Mouse (Mus musculus): ENCODE measurements at regions not wholly inside any gene's neighbourhood (a gene's known extent, or its start where the extent isn't known, plus 50 kb on each side); places are given as distances from the start of the nearest gene placed in this dataset.

- ATAC-seq = no peak
- Histone ChIP-seq H3K27ac (ENCODE audit: low read length) (no peak overlapping the region), H3K27me3 (replicated peaks; ENCODE audit: control insufficient read depth, insufficient read depth, low read length) (no peaks in the 10 kb centered on the region), H3K4me3 (ENCODE audit: low read length) (no peak overlapping the region), H3K9me3 (ENCODE audit: control insufficient read depth, low read length) (no peaks in the 10 kb centered on the region), H3K4me1 (ENCODE audit: control insufficient read depth, insufficient read depth, low read length) (no peaks in the 10 kb centered on the region), H3K9ac (ENCODE audit: low read depth, low read length) (no peak overlapping the region), H3K4me2 (ENCODE audit: low read depth, low read length) (no peak overlapping the region), H3K36me3 (ENCODE audit: control insufficient read depth, insufficient read depth, low read length) (no peaks in the 10 kb centered on the region)
- 54% methylated on average over 6 of the region's 6 CpGs for WGBS
These were observed 569.5 kb upstream of the Arid1b start for GRCm38 (mm10) chr17:4424451-4425168.

GRCm38 (mm10) chr17:4425342-4425741 lies 568.8 kb upstream of the Arid1b start:
- H3K9me3 ChIP-seq (ENCODE audit: control insufficient read depth, low read length) = no peaks in the 10 kb centered on the region

GRCm38 (mm10) chr17:4429036-4429435 lies 565.1 kb upstream of the Arid1b start:
- no peak overlapping the region for H3K9ac ChIP-seq (ENCODE audit: low read depth, low read length)
- WGBS = 76% methylated on average over 2 of the region's 2 CpGs

More at GRCm38 (mm10) chr17:4425342-4425741, 568.8 kb upstream of the Arid1b start:
- no peak for ATAC-seq
- Histone ChIP-seq H3K27ac (ENCODE audit: low read length) (no peak overlapping the region), H3K4me3 (ENCODE audit: low read length) (no peak overlapping the region), H3K4me2 (ENCODE audit: low read depth, low read length) (no peak overlapping the region), H3K36me3 (ENCODE audit: control insufficient read depth, insufficient read depth, low read length) (no peaks in the 10 kb centered on the region), H3K27me3 (replicated peaks; ENCODE audit: control insufficient read depth, insufficient read depth, low read length) (no peaks in the 10 kb centered on the region), H3K4me1 (ENCODE audit: control insufficient read depth, insufficient read depth, low read length) (no peaks in the 10 kb centered on the region), H3K9ac (ENCODE audit: low read depth, low read length) (no peak overlapping the region)
- WGBS = 72% methylated on average over 2 of the region's 2 CpGs

GRCm38 (mm10) chr17:4445606-4446005 lies 548.5 kb upstream of the Arid1b start:
- no peaks in the 10 kb centered on the region for H3K4me1 ChIP-seq (ENCODE audit: control insufficient read depth, insufficient read depth, low read length)
- no peak overlapping the region for H3K4me3 ChIP-seq (ENCODE audit: low read length)
- no peaks in the 10 kb centered on the region for H3K36me3 ChIP-seq (ENCODE audit: control insufficient read depth, insufficient read depth, low read length)
- H3K9me3 ChIP-seq (ENCODE audit: control insufficient read depth, low read length) = no peaks in the 10 kb centered on the region
- ATAC-seq = no peak
- no peak overlapping the region for H3K4me2 ChIP-seq (ENCODE audit: low read depth, low read length)
- WGBS = 95% methylated on average over 1 of the region's 1 CpGs
- H3K27me3 ChIP-seq (replicated peaks; ENCODE audit: control insufficient read depth, insufficient read depth, low read length) = no peaks in the 10 kb centered on the region
- H3K9ac ChIP-seq (ENCODE audit: low read depth, low read length) = no peak overlapping the region
- no peak overlapping the region for H3K27ac ChIP-seq (ENCODE audit: low read length)

More at GRCm38 (mm10) chr17:4429036-4429435, 565.1 kb upstream of the Arid1b start:
- Histone ChIP-seq H3K9me3 (ENCODE audit: control insufficient read depth, low read length) (no peaks in the 10 kb centered on the region), H3K27me3 (replicated peaks; ENCODE audit: control insufficient read depth, insufficient read depth, low read length) (no peaks in the 10 kb centered on the region), H3K4me3 (ENCODE audit: low read length) (no peak overlapping the region), H3K4me1 (ENCODE audit: control insufficient read depth, insufficient read depth, low read length) (no peaks in the 10 kb centered on the region), H3K27ac (ENCODE audit: low read length) (no peak overlapping the region), H3K36me3 (ENCODE audit: control insufficient read depth, insufficient read depth, low read length) (no peaks in the 10 kb centered on the region), H3K4me2 (ENCODE audit: low read depth, low read length) (no peak overlapping the region)
- no peak for ATAC-seq

DNA sequence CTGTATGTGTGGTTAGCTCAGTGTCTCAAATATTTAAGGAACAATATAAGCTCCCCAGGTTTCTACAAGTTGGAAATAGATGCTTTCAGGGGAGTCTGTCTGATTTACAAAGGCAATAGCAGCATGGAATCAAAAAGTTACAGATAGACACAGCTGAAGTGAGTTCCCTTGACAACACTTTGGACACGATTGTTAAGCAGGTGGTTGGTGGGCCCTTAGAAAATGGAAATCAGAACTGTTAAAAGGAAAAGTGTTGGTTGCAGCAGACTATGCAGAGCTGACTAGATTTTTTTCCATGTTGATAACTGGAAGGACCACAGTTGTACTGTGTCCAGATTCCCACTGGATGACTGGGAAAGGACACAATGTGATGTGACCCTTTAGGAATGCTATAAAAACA lies 536.6 kb upstream of the Arid1b start:
- Histone ChIP-seq H3K9ac (ENCODE audit: low read depth, low read length) (no peak overlapping the region), H3K36me3 (ENCODE audit: control insufficient read depth, insufficient read depth, low read length) (no peaks in the 10 kb centered on the region), H3K27me3 (replicated peaks; ENCODE audit: control insufficient read depth, insufficient read depth, low read length) (no peaks in the 10 kb centered on the region), H3K4me1 (ENCODE audit: control insufficient read depth, insufficient read depth, low read length) (no peaks in the 10 kb centered on the region), H3K4me3 (ENCODE audit: low read length) (no peak overlapping the region), H3K27ac (ENCODE audit: low read length) (no peak overlapping the region), H3K9me3 (ENCODE audit: control insufficient read depth, low read length) (no peaks in the 10 kb centered on the region), H3K4me2 (ENCODE audit: low read depth, low read length) (no peak overlapping the region)
- no peak for ATAC-seq
- 74% methylated on average over 1 of the region's 1 CpGs for WGBS

DNA sequence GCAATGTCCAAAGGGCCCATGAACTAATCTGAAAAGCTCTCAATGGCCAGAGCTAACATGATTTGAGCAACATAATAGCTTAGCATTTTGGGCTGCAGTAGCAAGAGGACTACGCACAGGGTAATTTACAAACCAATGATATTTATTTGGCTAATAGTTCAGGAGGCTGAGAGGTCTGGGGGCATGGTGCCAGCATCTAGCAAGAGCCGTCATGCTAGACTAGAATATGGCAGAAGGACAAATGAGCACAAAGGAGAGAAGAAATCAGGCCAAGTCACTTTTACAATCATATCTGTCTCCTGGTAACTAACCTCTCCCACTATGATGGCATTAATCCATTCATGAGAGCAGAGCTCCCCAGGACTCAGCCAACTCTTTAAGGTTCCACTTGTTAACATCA lies 532.6 kb upstream of the Arid1b start:
- Histone ChIP-seq H3K4me1 (ENCODE audit: control insufficient read depth, insufficient read depth, low read length) (no peaks in the 10 kb centered on the region; the same call in 1 of the 2 replicates), H3K4me2 (ENCODE audit: low read depth, low read length) (no peak overlapping the region), H3K27me3 (replicated peaks; ENCODE audit: control insufficient read depth, insufficient read depth, low read length) (no peaks in the 10 kb centered on the region), H3K9me3 (ENCODE audit: control insufficient read depth, low read length) (no peaks in the 10 kb centered on the region), H3K27ac (ENCODE audit: low read length) (no peak overlapping the region), H3K4me3 (ENCODE audit: low read length) (no peak overlapping the region), H3K36me3 (ENCODE audit: control insufficient read depth, insufficient read depth, low read length) (no peaks in the 10 kb centered on the region), H3K9ac (ENCODE audit: low read depth, low read length) (no peak overlapping the region)
- ATAC-seq = no peak
- WGBS = 66% methylated on average over 2 of the region's 2 CpGs

GRCm38 (mm10) chr17:4464286-4464880 lies 529.7 kb upstream of the Arid1b start:
- Histone ChIP-seq H3K9me3 (ENCODE audit: control insufficient read depth, low read length) (no peaks in the 10 kb centered on the region), H3K27me3 (replicated peaks; ENCODE audit: control insufficient read depth, insufficient read depth, low read length) (no peaks in the 10 kb centered on the region), H3K4me2 (ENCODE audit: low read depth, low read length) (no peak overlapping the region), H3K36me3 (ENCODE audit: control insufficient read depth, insufficient read depth, low read length) (no peaks in the 10 kb centered on the region), H3K4me1 (ENCODE audit: control insufficient read depth, insufficient read depth, low read length) (no peaks in the 10 kb centered on the region; the same call in 1 of the 2 replicates), H3K4me3 (ENCODE audit: low read length) (no peak overlapping the region), H3K9ac (ENCODE audit: low read depth, low read length) (no peak overlapping the region), H3K27ac (ENCODE audit: low read length) (no peak overlapping the region)
- ATAC-seq = no peak
- 63% methylated on average over 2 of the region's 2 CpGs for WGBS

GRCm38 (mm10) chr17:4465741-4466140 lies 528.4 kb upstream of the Arid1b start:
- H3K4me2 ChIP-seq (ENCODE audit: low read depth, low read length) = no peak overlapping the region
- H3K27me3 ChIP-seq (replicated peaks; ENCODE audit: control insufficient read depth, insufficient read depth, low read length) = no peaks in the 10 kb centered on the region
- H3K27ac ChIP-seq (ENCODE audit: low read length) = no peak overlapping the region
- no peak overlapping the region for H3K9ac ChIP-seq (ENCODE audit: low read depth, low read length)
- no peaks in the 10 kb centered on the region for H3K36me3 ChIP-seq (ENCODE audit: control insufficient read depth, insufficient read depth, low read length)
- H3K9me3 ChIP-seq (ENCODE audit: control insufficient read depth, low read length) = no peaks in the 10 kb centered on the region
- ATAC-seq = no peak
- no peaks in the 10 kb centered on the region; the same call in 1 of the 2 replicates for H3K4me1 ChIP-seq (ENCODE audit: control insufficient read depth, insufficient read depth, low read length)
- WGBS = 84% methylated on average over 6 of the region's 6 CpGs
- H3K4me3 ChIP-seq (ENCODE audit: low read length) = no peak overlapping the region

DNA sequence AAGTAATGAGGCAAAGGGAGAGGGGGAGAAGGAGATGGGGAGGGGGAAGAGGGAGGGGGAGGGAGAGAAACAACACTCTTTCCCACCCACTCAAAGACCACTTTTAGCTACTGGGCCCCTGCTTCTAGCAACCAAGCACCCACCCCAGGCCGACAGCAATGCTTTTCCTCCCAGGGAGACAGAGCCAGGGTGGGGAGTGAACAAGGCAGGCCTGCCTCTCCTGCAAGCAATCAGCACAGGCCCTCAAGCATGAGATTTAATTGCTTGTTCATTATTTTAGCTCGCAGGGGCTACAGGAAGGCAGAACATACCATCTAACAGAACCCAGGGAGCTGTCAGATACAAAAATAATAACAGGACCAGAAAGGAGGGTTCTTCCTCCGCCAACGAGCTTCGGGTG lies 521.7 kb upstream of the Arid1b start:
- no peaks in the 10 kb centered on the region for H3K9me3 ChIP-seq (ENCODE audit: control insufficient read depth, low read length)
- no peaks in the 10 kb centered on the region for H3K27me3 ChIP-seq (replicated peaks; ENCODE audit: control insufficient read depth, insufficient read depth, low read length)
- no peak overlapping the region for H3K9ac ChIP-seq (ENCODE audit: low read depth, low read length)
- H3K4me3 ChIP-seq (ENCODE audit: low read length) = no peak overlapping the region
- H3K4me2 ChIP-seq (ENCODE audit: low read depth, low read length) = no peak overlapping the region
- H3K4me1 ChIP-seq (ENCODE audit: control insufficient read depth, insufficient read depth, low read length) = no peaks in the 10 kb centered on the region
- no peaks in the 10 kb centered on the region for H3K36me3 ChIP-seq (ENCODE audit: control insufficient read depth, insufficient read depth, low read length)
- no peak overlapping the region for H3K27ac ChIP-seq (ENCODE audit: low read length)
- ATAC-seq = no peak
- WGBS = 76% methylated on average over 5 of the region's 5 CpGs

All from intestine, embryonic 16.5 days (tissue).